Mouse (Mus musculus) liver, embryonic 14.5 days (tissue): Measurements from ENCODE around the gene Tmem189. TPM values are rescaled to one million over a fixed set of nuclear protein-coding genes. Genes with fewer than 3 reads are reported as not detected.

Experiments
- ATAC-seq: fragments of 200-750 bp; cut with Nextera tagmentation; 2 replicates; pipeline ENCODE4 v1.8.0; 2017; ENCODE audit warnings: moderate number of reproducible peaks, mild to moderate bottlenecking, moderate library complexity; ENCODE audit not compliant: insufficient read depth
- DNase-seq, 3 experiments: peaks; one replicate each; pipeline ENCODE4 v3.0.0-alpha.2; 2012 to 2013; ENCODE audit warnings: low read depth in 3 of 3, low spot score in 3 of 3
- H3K27ac ChIP-seq: fragments of 300-500 bp; sonication (generic); 2 replicates; pipeline ENCODE4 v1.5.1; 2014; ENCODE audit warnings: moderate library complexity, mild to moderate bottlenecking, control low read depth, inconsistent platforms
- H3K27me3 ChIP-seq: fragments of 300-500 bp; sonication (generic); 2 replicates; pipeline ENCODE4 v1.6.1; 2014; ENCODE audit warnings: mild to moderate bottlenecking, low read length, moderate library complexity; ENCODE audit not compliant: control insufficient read depth, insufficient read depth
- H3K36me3 ChIP-seq: fragments of 300-500 bp; sonication (generic); replicated peaks from 2 replicates; pipeline ENCODE4 v1.6.1; 2014; ENCODE audit warnings: low read depth; ENCODE audit not compliant: control insufficient read depth, insufficient read depth
- H3K4me1 ChIP-seq, 2 experiments: fragments of 200-500 bp in 1 of 2; fragments of 300-500 bp in 1 of 2; sonication (generic) in 1 of 2; replicated peaks; 2 replicates each; pipeline ENCODE4 v1.6.1; 2012 to 2014; ENCODE audit warnings: antibody characterized with exemption in 1 of 2, inconsistent platforms in 1 of 2, low read length in 1 of 2; ENCODE audit not compliant: control insufficient read depth in 2 of 2, insufficient read depth in 2 of 2
- H3K4me2 ChIP-seq: fragments of 300-500 bp; sonication (generic); 2 replicates; pipeline ENCODE4 v1.6.1; 2014; ENCODE audit warnings: low read depth, mild to moderate bottlenecking, control low read depth, moderate library complexity
- H3K4me3 ChIP-seq, 2 experiments: fragments of 200-500 bp in 1 of 2; fragments of 300-500 bp in 1 of 2; sonication (generic) in 1 of 2; 2 replicates each; pipeline ENCODE4 v1.5.1; 2012 to 2014; ENCODE audit warnings: low read depth in 2 of 2, low read length in 2 of 2, mild to moderate bottlenecking in 2 of 2, control low read depth in 1 of 2, inconsistent platforms in 1 of 2, moderate library complexity in 1 of 2; ENCODE audit not compliant: insufficient read depth in 1 of 2
- H3K9ac ChIP-seq: fragments of 300-500 bp; sonication (generic); replicated peaks from 2 replicates; pipeline ENCODE4 v1.6.1; 2014; ENCODE audit warnings: mild to moderate bottlenecking, control low read depth, moderate library complexity
- H3K9me3 ChIP-seq: fragments of 300-500 bp; sonication (generic); 2 replicates; pipeline ENCODE4 v1.6.1; 2016; ENCODE audit warnings: low read length, mixed read lengths; ENCODE audit not compliant: control insufficient read depth
- CTCF ChIP-seq: IDR thresholded peaks from 2 replicates; pipeline ENCODE4 v1.5.1; 2016; ENCODE audit warnings: antibody characterized with exemption, low read depth, control low read depth
- EP300 ChIP-seq: IDR thresholded peaks from 2 replicates; pipeline ENCODE4 v1.6.1; 2016; ENCODE audit warnings: antibody characterized with exemption, low read depth
- WGBS: fragments of 180-500 bp; shearing (Covaris S2); extraction: QIAGEN DNeasy Blood & Tissue Kit; methylation state at CpG from one replicate; pipeline ENCODE4 v1.1.7; 2014; ENCODE audit not compliant: insufficient replicate concordance; 5-methylcytosine and 5-hydroxymethylcytosine counted together
- polyA plus RNA-seq, 2 experiments: library from polyadenylated mRNA; depleted of rRNA in 1 of 2; stranded (reverse) in 1 of 2; unstranded in 1 of 2; fragments of >200 nt; fragmentation: Nextera tagmentation in 1 of 2; extraction: Ambion mirVana in 1 of 2; gene quantifications; 2 replicates each; pipeline versions ENCODE4 v1.2.1 to v1.2.3; 2012 to 2014

Tmem189 gene
- polyA plus RNA-seq, 2 experiments: 12.4 to 14.6 TPM

DNA sequence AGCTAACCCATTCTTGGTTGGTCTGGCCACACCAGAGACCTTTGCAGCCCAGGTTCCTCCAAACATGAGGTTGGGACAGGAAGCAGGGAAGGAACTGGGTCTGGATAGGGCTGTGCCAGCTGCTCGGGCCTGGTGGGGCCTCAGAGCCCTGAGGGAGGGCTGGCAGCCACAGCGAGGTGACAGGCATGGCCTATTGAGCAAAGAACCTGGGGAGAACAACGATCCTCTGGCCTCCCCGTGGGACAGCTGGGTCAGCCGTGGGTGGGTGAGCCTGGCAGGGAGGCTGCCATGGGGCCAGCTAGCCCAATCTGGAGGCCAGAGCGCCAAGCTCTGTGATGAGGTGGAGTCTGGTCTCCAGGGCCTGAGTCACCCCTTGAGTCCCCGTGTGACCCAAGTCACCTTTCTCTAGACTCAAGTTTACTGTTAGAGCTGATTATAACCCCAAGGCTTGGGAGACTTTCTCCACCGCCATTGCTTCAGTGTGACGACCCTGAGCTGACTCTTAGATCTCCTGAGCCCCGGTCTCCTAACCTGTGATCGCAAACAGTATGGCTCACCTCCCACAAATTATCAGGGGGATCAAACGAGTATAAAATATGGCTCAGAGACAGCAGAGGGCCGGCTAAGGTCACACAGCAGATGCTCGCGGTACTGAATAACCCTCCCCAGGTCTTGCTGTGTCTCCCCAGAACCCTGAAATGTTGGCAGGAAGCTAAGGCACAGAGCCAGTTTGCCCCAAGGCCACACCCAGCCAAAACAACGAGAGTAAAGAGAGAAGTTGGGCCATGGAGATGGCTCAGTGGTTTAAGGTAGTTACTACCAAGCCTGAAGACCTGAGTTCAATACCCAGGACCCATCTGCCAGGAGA, 3.0 kb downstream of the Tmem189 start:
- no peak overlapping the region for H3K4me2 ChIP-seq
- TF ChIP-seq CTCF (no peak), EP300 (no peak)
- no peak overlapping the region for H3K4me3 ChIP-seq
- H3K4me1 ChIP-seq: 0 out of 4 replicates have a peak, but pooled peaks cover 0 to 2% of the 10 kb centered on the region in 2 experiments
- no peak overlapping the region for H3K27ac ChIP-seq
- H3K27me3 ChIP-seq: peaks cover 19% of the 10 kb centered on the region
- WGBS: 57% methylated on average over 16 of the region's 16 CpGs
- DNase-seq (no peak), ATAC-seq (no peak)
- no peak overlapping the region for H3K9ac ChIP-seq
- no peaks in the 10 kb centered on the region for H3K36me3 ChIP-seq
- H3K9me3 ChIP-seq: no peaks in the 10 kb centered on the region

DNA sequence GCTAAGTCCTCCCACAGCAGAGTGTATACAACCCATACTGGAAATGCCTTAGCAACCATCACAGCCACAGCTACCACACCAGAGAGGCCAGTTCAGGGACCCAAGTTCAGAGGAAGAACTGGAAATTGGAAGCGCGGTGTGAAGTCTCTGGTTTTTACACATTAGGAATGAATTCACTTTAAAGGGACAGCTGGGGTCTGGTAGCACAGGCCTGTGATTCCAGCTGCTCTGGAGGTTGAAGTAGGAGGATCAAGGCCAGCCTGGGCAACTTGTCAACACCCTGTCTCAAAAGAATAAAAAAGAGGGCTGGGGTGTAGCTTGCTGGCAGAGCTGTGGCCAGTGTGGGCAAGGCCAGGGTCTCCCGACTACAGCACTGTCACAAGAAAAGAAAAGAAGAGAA, 3.8 kb downstream of the Tmem189 start:
- 0 out of 4 replicates have a peak, but pooled peaks cover 0 to 2% of the 10 kb centered on the region in 2 experiments for H3K4me1 ChIP-seq

DNA sequence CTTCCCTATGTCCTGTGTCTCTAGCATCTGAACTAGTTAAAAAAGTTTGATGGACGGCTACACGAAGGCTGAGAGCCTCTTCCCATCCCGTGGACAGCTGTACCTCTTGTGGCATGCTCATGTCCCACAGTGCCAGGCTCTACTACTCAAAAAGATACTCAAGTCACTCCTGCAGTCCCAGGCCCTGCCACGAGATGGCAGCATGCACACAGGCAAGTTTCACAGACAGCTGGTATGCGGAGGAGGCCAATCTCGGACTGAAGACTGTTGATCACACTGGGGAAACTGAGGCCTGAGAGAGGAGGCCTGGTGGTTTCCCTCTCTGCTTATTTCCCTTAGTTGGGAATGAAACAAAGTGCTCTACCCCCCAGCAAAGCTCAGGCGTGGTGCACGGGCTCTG, 4.5 kb downstream of the Tmem189 start:
- peak; percentile 76 to 82 (median 78) for DNase-seq
- Histone ChIP-seq H3K9me3 (no peaks in the 10 kb centered on the region), H3K4me1 (0 out of 4 replicates have a peak, but pooled peaks cover 0 to 2% of the 10 kb centered on the region in 2 experiments), H3K36me3 (no peaks in the 10 kb centered on the region), H3K27me3 (peaks cover 12% of the 10 kb centered on the region), H3K4me2 (no peak overlapping the region), H3K9ac (no peak overlapping the region), H3K27ac (no peak overlapping the region), H3K4me3 (no peak overlapping the region)
- TF ChIP-seq EP300 (no peak), CTCF (peak; percentile 100)
- ATAC-seq: no peak
- 6% methylated on average over 8 of the region's 8 CpGs for WGBS

More for the DNA sequence above, 3.8 kb downstream of the Tmem189 start:
- no peak for ATAC-seq
- Histone ChIP-seq H3K27me3 (peaks cover 19% of the 10 kb centered on the region), H3K9me3 (no peaks in the 10 kb centered on the region), H3K36me3 (no peaks in the 10 kb centered on the region), H3K9ac (no peak overlapping the region), H3K4me2 (no peak overlapping the region), H3K4me3 (no peak overlapping the region), H3K27ac (no peak overlapping the region)
- TF ChIP-seq EP300: no peak
- no peak for TF ChIP-seq CTCF
- DNase-seq: no peak
- WGBS: 63% methylated on average over 3 of the region's 3 CpGs

GRCm38 (mm10) chr2:167683721-167684120, 5.9 kb downstream of the Tmem189 start:
- WGBS: 78% methylated on average over 3 of the region's 3 CpGs
- no peak for ATAC-seq
- no peak for DNase-seq
- H3K27ac ChIP-seq: no peak overlapping the region
- no peak for TF ChIP-seq CTCF
- TF ChIP-seq EP300: no peak
- no peaks in the 10 kb centered on the region for H3K36me3 ChIP-seq
- peaks cover 2 to 4% of the 10 kb centered on the region in 2 experiments; a peak in 1 of 4 replicates for H3K4me1 ChIP-seq
- H3K9me3 ChIP-seq: no peaks in the 10 kb centered on the region
- H3K4me2 ChIP-seq: no peak overlapping the region
- no peaks in the 10 kb centered on the region; the same call in 1 of the 2 replicates for H3K27me3 ChIP-seq
- H3K9ac ChIP-seq: no peak overlapping the region
- no peak overlapping the region for H3K4me3 ChIP-seq

DNA sequence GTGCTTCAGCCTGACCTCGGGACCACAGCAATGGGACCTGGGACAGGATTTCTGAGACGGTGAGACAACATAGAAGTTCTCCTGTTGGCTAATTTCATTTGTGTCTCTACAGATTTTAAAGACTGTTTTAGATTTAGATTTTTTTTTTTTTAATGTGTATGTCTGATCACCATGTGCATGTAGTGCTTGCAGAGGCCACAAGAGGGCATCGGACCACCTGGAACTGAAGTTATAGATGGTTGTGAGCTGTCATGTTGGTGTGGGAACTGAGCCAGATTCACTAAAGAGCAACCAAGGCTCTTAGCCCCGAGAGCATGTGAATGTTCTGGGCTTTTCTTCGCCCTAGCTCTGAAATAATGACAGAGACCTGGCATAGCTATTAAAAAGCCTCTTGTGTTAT, 9.0 kb downstream of the Tmem189 start:
- TF ChIP-seq CTCF (peak; percentile 79), EP300 (no peak)
- ATAC-seq (no peak), DNase-seq (no peak)
- Histone ChIP-seq H3K9ac (no peak overlapping the region), H3K4me3 (no peak overlapping the region), H3K9me3 (no peaks in the 10 kb centered on the region), H3K27ac (no peak overlapping the region), H3K36me3 (no peaks in the 10 kb centered on the region), H3K27me3 (no peaks in the 10 kb centered on the region), H3K4me1 (peaks cover 0 to 4% of the 10 kb centered on the region in 2 experiments; a peak in 1 of 4 replicates), H3K4me2 (no peak overlapping the region)
- 27% methylated on average over 5 of the region's 5 CpGs for WGBS
